Mouse (Mus musculus): ENCODE data around the gene Smpx. TPM values are rescaled to one million over a fixed set of nuclear protein-coding genes. Genes with fewer than 3 reads are reported as not detected.

The Smpx gene
- total and polyA plus RNA-seq, 2 experiments, result 0.37 TPM; not detected in 1

- TF ChIP-seq POLR2A (IDR thresholded peaks at IDR 0.05; ENCODE audit: extremely low read depth, insufficient read depth, low read length) (no peak), CTCF (IDR thresholded peaks at IDR 0.05; ENCODE audit: low read depth, low read length) (no peak)
- Histone ChIP-seq H3K4me1 (ENCODE audit: control insufficient read depth, insufficient read depth, low read length) (no peaks in the 10 kb centered on the region), H3K9ac (ENCODE audit: low read depth, low read length) (no peak overlapping the region), H3K27me3 (ENCODE audit: control insufficient read depth, insufficient read depth, low read length) (no peaks in the 10 kb centered on the region), H3K4me3 (ENCODE audit: insufficient read depth, low read depth, low read length) (no peak overlapping the region), H3K36me3 (ENCODE audit: control insufficient read depth, insufficient read depth, low read length) (no peaks in the 10 kb centered on the region), H3K27ac (replicated peaks; ENCODE audit: insufficient read depth, low read depth, low read length) (no peak overlapping the region), H3K79me2 (ENCODE audit: control insufficient read depth, insufficient read depth, low read length) (no peaks in the 10 kb centered on the region)
- 75% methylated on average over 5 of the region's 5 CpGs for WGBS
- DNase-seq (ENCODE audit: extremely low read depth, low read depth, low spot score), result no peak
Measured at GRCm38 (mm10) chrX:157697591-157698135, 1.0 kb upstream of the Smpx start.

DNA sequence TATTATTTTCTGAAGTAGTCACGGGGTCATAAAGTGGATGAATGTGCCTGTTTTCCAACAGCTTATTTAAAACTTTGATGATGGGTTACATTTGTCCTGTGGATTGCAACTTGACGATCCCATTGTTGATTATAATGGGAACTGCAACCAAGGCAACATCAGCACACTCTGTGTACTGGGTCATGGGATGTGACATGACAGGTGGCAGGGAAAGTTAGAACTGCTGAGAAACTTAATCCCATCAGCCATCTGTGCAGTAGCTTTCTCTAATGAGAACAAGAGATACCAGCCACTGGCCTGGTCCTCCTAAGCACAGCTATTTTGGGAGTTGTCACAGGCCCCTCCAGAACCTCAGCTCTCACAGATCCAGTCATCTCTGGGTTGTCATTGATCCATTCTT lies 8.5 kb downstream of the Smpx start:
- Histone ChIP-seq H3K36me3 (ENCODE audit: control insufficient read depth, insufficient read depth, low read length) (no peaks in the 10 kb centered on the region), H3K27ac (replicated peaks; ENCODE audit: insufficient read depth, low read depth, low read length) (no peak overlapping the region), H3K4me3 (ENCODE audit: insufficient read depth, low read depth, low read length) (no peak overlapping the region), H3K79me2 (ENCODE audit: control insufficient read depth, insufficient read depth, low read length) (no peaks in the 10 kb centered on the region), H3K4me1 (ENCODE audit: control insufficient read depth, insufficient read depth, low read length) (no peaks in the 10 kb centered on the region), H3K9ac (ENCODE audit: low read depth, low read length) (no peak overlapping the region), H3K27me3 (ENCODE audit: control insufficient read depth, insufficient read depth, low read length) (no peaks in the 10 kb centered on the region)
- 92% methylated on average over 2 of the region's 2 CpGs for WGBS
- no peak for TF ChIP-seq POLR2A (IDR thresholded peaks at IDR 0.05; ENCODE audit: extremely low read depth, insufficient read depth, low read length)
- TF ChIP-seq CTCF (IDR thresholded peaks at IDR 0.05; ENCODE audit: low read depth, low read length), result no peak
- DNase-seq (ENCODE audit: extremely low read depth, low read depth, low spot score), result no peak

GRCm38 (mm10) chrX:157708616-157709280 lies 10.0 kb downstream of the Smpx start:
- no peak overlapping the region for H3K27ac ChIP-seq (replicated peaks; ENCODE audit: insufficient read depth, low read depth, low read length)
- no peaks in the 10 kb centered on the region for H3K79me2 ChIP-seq (ENCODE audit: control insufficient read depth, insufficient read depth, low read length)
- 73% methylated on average over 4 of the region's 4 CpGs for WGBS
- TF ChIP-seq POLR2A (IDR thresholded peaks at IDR 0.05; ENCODE audit: extremely low read depth, insufficient read depth, low read length) (no peak), CTCF (IDR thresholded peaks at IDR 0.05; ENCODE audit: low read depth, low read length) (no peak)
- no peak for DNase-seq (ENCODE audit: extremely low read depth, low read depth, low spot score)
- H3K9ac ChIP-seq (ENCODE audit: low read depth, low read length), result no peak overlapping the region
- H3K27me3 ChIP-seq (ENCODE audit: control insufficient read depth, insufficient read depth, low read length), result no peaks in the 10 kb centered on the region
- H3K36me3 ChIP-seq (ENCODE audit: control insufficient read depth, insufficient read depth, low read length), result no peaks in the 10 kb centered on the region
- H3K4me3 ChIP-seq (ENCODE audit: insufficient read depth, low read depth, low read length), result no peak overlapping the region
- no peaks in the 10 kb centered on the region for H3K4me1 ChIP-seq (ENCODE audit: control insufficient read depth, insufficient read depth, low read length)

DNA sequence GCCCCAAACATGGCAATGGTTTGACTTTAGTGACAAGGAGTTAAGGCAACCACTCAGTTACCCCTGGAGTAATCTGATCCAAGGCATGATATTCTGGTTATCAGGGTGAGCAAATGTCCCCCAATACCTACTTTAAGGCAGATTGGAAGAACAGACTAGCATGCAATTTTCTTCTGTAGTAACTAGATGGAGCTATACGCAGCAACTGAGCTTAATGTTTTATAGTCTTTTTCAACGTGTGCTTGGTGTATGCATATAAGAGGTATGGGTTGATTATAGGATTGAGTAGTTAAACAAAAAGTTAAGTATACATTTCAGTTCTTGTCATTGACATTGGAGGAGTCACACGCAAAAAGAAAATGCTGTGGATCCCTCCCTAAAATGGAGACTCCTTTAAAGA lies 21.2 kb downstream of the Smpx start:
- Histone ChIP-seq H3K9ac (ENCODE audit: low read depth, low read length) (no peak overlapping the region), H3K27ac (replicated peaks; ENCODE audit: insufficient read depth, low read depth, low read length) (no peak overlapping the region), H3K4me1 (ENCODE audit: control insufficient read depth, insufficient read depth, low read length) (no peaks in the 10 kb centered on the region), H3K27me3 (ENCODE audit: control insufficient read depth, insufficient read depth, low read length) (no peaks in the 10 kb centered on the region), H3K4me3 (ENCODE audit: insufficient read depth, low read depth, low read length) (no peak overlapping the region), H3K36me3 (ENCODE audit: control insufficient read depth, insufficient read depth, low read length) (no peaks in the 10 kb centered on the region), H3K79me2 (ENCODE audit: control insufficient read depth, insufficient read depth, low read length) (no peaks in the 10 kb centered on the region)
- no peak for TF ChIP-seq POLR2A (IDR thresholded peaks at IDR 0.05; ENCODE audit: extremely low read depth, insufficient read depth, low read length)
- TF ChIP-seq CTCF (IDR thresholded peaks at IDR 0.05; ENCODE audit: low read depth, low read length), result no peak
- 68% methylated on average over 3 of the region's 3 CpGs for WGBS
- no peak for DNase-seq (ENCODE audit: extremely low read depth, low read depth, low spot score)

DNA sequence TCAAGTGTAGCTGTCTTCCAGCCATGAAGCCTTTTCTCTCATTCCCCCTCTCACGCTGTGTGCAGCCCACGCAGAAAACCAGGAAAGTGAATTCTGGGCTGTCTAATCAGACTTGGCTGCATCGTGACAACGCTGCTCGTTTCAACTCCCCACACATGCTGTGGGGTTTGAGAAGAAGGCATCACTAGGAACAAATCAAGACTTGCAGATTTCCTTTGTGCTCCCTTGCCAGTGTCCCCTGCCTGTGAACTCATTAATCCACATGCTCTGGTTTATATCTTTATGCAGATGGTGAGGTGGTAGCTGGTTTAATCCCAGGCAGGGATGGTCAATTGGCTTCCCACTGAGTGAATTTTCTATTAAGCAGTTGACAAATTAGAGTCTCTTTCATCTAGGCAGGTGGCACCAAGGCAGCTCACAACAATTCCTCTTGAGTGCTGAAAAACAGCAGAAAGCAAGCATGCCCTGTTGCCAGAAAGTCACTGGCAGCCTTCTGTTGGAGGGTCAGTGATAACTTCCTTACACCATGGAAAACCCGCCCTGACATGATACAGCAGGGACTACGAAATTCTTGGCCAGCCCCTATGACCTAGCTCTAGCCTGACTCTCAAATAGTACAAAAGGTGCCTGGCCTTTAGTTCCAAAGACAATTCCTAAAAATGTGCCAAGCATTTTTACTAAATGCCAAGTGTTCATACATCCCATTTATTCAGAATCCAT lies 32.1 kb downstream of the Smpx start:
- no peaks in the 10 kb centered on the region for H3K79me2 ChIP-seq (ENCODE audit: control insufficient read depth, insufficient read depth, low read length)
- 57% methylated on average over 7 of the region's 7 CpGs for WGBS
- H3K27ac ChIP-seq (replicated peaks; ENCODE audit: insufficient read depth, low read depth, low read length), result no peak overlapping the region
- DNase-seq (ENCODE audit: extremely low read depth, low read depth, low spot score), result no peak
- no peak overlapping the region for H3K9ac ChIP-seq (ENCODE audit: low read depth, low read length)
- TF ChIP-seq POLR2A (IDR thresholded peaks at IDR 0.05; ENCODE audit: extremely low read depth, insufficient read depth, low read length) (no peak), CTCF (IDR thresholded peaks at IDR 0.05; ENCODE audit: low read depth, low read length) (no peak)
- H3K36me3 ChIP-seq (ENCODE audit: control insufficient read depth, insufficient read depth, low read length), result no peaks in the 10 kb centered on the region
- H3K4me3 ChIP-seq (ENCODE audit: insufficient read depth, low read depth, low read length), result no peak overlapping the region
- no peaks in the 10 kb centered on the region for H3K4me1 ChIP-seq (ENCODE audit: control insufficient read depth, insufficient read depth, low read length)
- no peaks in the 10 kb centered on the region for H3K27me3 ChIP-seq (ENCODE audit: control insufficient read depth, insufficient read depth, low read length)

Data from liver, adult 2 months (tissue).